Mouse (Mus musculus) inflammation-experienced regulatory T-cells, adult 16 weeks (primary cell): Measurements from ENCODE around the gene Tbx10. TPM values are rescaled to one million over a fixed set of nuclear protein-coding genes. Genes with fewer than 3 reads are reported as not detected.

ENCODE experiments used
- polyA plus RNA-seq: library from polyadenylated mRNA; unstranded; fragments of 100-300 nt; shearing (Covaris generic); gene quantifications from one replicate; pipeline ENCODE4 v1.2.1, GENCODE M21; 2017

Tbx10 gene
- not detected for polyA plus RNA-seq

GRCm38 (mm10) chr19:3992416-3992815 is at the start of gene Tbx10:
Gene Tbx10, plus strand, starts transcription at chr19:3992752.

GRCm38 (mm10) chr19:3958470-3958869 is 34.1 kb upstream of the Tbx10 start, which contains the start of gene Aldh3b3:
Gene Aldh3b3, plus strand, starts transcription at chr19:3958645.

GRCm38 (mm10) chr19:3972229-3972628 is 20.3 kb upstream of the Tbx10 start, which contains the start of gene Aldh3b2:
Gene Aldh3b2, plus strand, starts transcription at chr19:3972328.

GRCm38 (mm10) chr19:3986334-3986733 is 6.2 kb upstream of the Tbx10 start, which contains the start of gene Acy3:
Gene Acy3, plus strand, starts transcription at chr19:3986570.

GRCm38 (mm10) chr19:4000119-4000900 is 7.8 kb downstream of the Tbx10 start, which contains the start of the genes Nudt8 and Gm49405:
Gene Nudt8, plus strand, starts transcription at chr19:4000580.
Gene Gm49405, plus strand, starts transcription at chr19:4000626.

GRCm38 (mm10) chr19:4003112-4003511 is 10.6 kb downstream of the Tbx10 start, which contains the start of gene Doc2g:
Gene Doc2g, plus strand, starts transcription at chr19:4003313.

GRCm38 (mm10) chr19:4012432-4013022 is 20.0 kb downstream of the Tbx10 start, which contains the start of gene Ndufv1:
Gene Ndufv1, minus strand, starts transcription at chr19:4012806.

GRCm38 (mm10) chr19:4037788-4038232 is 45.3 kb downstream of the Tbx10 start, which contains the start of gene Gstp1:
Gene Gstp1, minus strand, starts transcription at chr19:4037985.

GRCm38 (mm10) chr19:4045966-4046865 is 53.7 kb downstream of the Tbx10 start, which contains the start of gene Gstp2:
Gene Gstp2, minus strand, starts transcription at chr19:4046023.

Other genes starting within 250 kb of the Tbx10 start
- 48.1 TPM for gene Kmt5b, start 225.3 kb upstream of the Tbx10 start, polyA plus RNA-seq
- gene Chka, start 141.0 kb upstream of the Tbx10 start, polyA plus RNA-seq: 3.3 TPM
- 75.6 TPM for gene Tcirg1, start 85.6 kb upstream of the Tbx10 start, polyA plus RNA-seq
- 209 TPM for gene Ndufs8, start 80.0 kb upstream of the Tbx10 start, polyA plus RNA-seq
- gene Aldh3b1, start 62.9 kb upstream of the Tbx10 start, polyA plus RNA-seq: 0.95 TPM
- 71.9 TPM for gene Unc93b1, start 57.6 kb upstream of the Tbx10 start, polyA plus RNA-seq
- not detected for gene Aldh3b3, start 34.1 kb upstream of the Tbx10 start, polyA plus RNA-seq
- gene Aldh3b2, start 20.4 kb upstream of the Tbx10 start, polyA plus RNA-seq: not detected
- gene Acy3, start 6.2 kb upstream of the Tbx10 start, polyA plus RNA-seq: 0.88 TPM
- 12.2 TPM for gene Nudt8, start 7.8 kb downstream of the Tbx10 start, polyA plus RNA-seq
- gene Gm49405, start 7.9 kb downstream of the Tbx10 start, polyA plus RNA-seq: 1.6 TPM
- gene Doc2g, start 10.6 kb downstream of the Tbx10 start, polyA plus RNA-seq: 2.9 TPM
- gene Ndufv1, start 20.1 kb downstream of the Tbx10 start, polyA plus RNA-seq: 167 TPM
- 661 TPM for gene Gstp1, start 45.2 kb downstream of the Tbx10 start, polyA plus RNA-seq
- 1.1 TPM for gene Gstp2, start 53.3 kb downstream of the Tbx10 start, polyA plus RNA-seq
- 111 TPM for gene Gstp3, start 66.8 kb downstream of the Tbx10 start, polyA plus RNA-seq
- not detected for gene Cabp2, start 88.8 kb downstream of the Tbx10 start, polyA plus RNA-seq
- gene Cdk2ap2, start 104.4 kb downstream of the Tbx10 start, polyA plus RNA-seq: 1,056 TPM
- 397 TPM for gene Pitpnm1, start 107.2 kb downstream of the Tbx10 start, polyA plus RNA-seq
- 213 TPM for gene Aip, start 133.1 kb downstream of the Tbx10 start, polyA plus RNA-seq
- not detected for gene Gpr152, start 147.0 kb downstream of the Tbx10 start, polyA plus RNA-seq
- gene Cabp4, start 151.3 kb downstream of the Tbx10 start, polyA plus RNA-seq: 0.57 TPM
- gene Coro1b, start 155.9 kb downstream of the Tbx10 start, polyA plus RNA-seq: 481 TPM
- gene Ptprcap, start 160.9 kb downstream of the Tbx10 start, polyA plus RNA-seq: 1,670 TPM
- 55.9 TPM for gene Rps6kb2, start 170.6 kb downstream of the Tbx10 start, polyA plus RNA-seq
- gene Carns1, start 182.7 kb downstream of the Tbx10 start, polyA plus RNA-seq: 16.4 TPM
- gene Tbc1d10c, start 198.5 kb downstream of the Tbx10 start, polyA plus RNA-seq: 953 TPM
- 1,322 TPM for gene Ppp1ca, start 199.3 kb downstream of the Tbx10 start, polyA plus RNA-seq
- 86.2 TPM for gene Rad9a, start 208.9 kb downstream of the Tbx10 start, polyA plus RNA-seq
- 30.2 TPM for gene Clcf1, start 221.5 kb downstream of the Tbx10 start, polyA plus RNA-seq
- gene AC109138.7, start 221.6 kb downstream of the Tbx10 start, polyA plus RNA-seq: not detected
- 125 TPM for gene Pold4, start 239.1 kb downstream of the Tbx10 start, polyA plus RNA-seq